Mouse (Mus musculus) heart, adult 2 months (tissue): ENCODE data around the gene Reln.

Experiments
- CTCF ChIP-seq: fragments of 200-600 bp; IDR thresholded peaks from 2 replicates; pipeline ENCODE4 v1.8.1; 2022; ENCODE audit warnings: antibody characterized with exemption, mild to moderate bottlenecking, moderate library complexity
- EP300 ChIP-seq: fragments of 200-500 bp; IDR thresholded peaks from 2 replicates; pipeline ENCODE4 v1.6.1; 2011; ENCODE audit warnings: low read depth, low read length, control low read depth; ENCODE audit not compliant: insufficient read depth
- POLR2A ChIP-seq: fragments of 200-500 bp; IDR thresholded peaks from 2 replicates; pipeline ENCODE4 v1.6.1; 2011; ENCODE audit warnings: mild to moderate bottlenecking, low read depth, low read length, control low read depth; ENCODE audit not compliant: insufficient read depth

DNA sequence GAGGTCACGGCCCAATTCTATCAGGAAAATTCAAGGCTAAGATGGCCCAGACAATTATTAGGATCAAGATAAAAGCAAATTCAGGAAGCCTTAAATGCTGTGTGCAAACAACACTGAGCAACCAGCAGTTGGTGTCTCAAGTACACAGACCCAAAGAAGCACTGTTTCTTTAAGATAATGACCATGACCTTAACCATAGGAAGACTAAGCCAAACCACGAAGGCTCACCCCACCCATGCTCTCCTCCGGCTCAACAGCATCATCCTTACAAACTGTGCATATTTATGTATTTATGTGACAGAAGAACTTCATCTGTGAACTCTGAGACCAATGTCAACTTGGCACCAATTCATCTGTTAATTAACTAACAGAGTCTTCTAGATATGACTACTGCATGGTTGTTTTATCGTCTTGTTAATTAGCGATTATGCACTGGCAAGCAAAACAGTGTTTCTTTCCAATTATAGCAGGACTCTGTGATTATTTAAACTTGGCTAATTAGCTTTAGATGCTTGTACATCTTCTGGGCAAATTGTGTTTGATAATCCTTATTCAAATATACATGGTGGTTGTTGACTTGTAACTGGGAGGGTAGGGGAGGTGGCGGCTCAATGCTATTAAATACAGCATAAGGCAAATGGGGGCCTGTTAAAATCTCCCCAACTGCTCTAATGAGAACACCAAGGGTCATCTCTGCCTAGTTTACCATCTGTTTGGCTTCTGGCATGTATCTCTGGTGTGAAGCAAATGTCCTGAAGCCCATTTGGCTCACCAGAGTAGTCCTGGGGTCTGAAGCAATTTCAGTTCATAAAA, 77.8 kb downstream of the Reln start:
- TF ChIP-seq EP300: no peak
- no peak for TF ChIP-seq POLR2A
- no peak for TF ChIP-seq CTCF
